Mouse (Mus musculus) urinary bladder, adult 18-20 months (tissue): Measurements from ENCODE around the gene Tex29.
"Not testable (repeated sequence)": the region's sequence is repeated elsewhere in the genome, so short reads cannot be mapped to it uniquely, and the experiment has no call there.

Experiments used
- DNase-seq, 2 experiments: peaks; one replicate each; pipeline ENCODE4 v3.0.0; 2022; ENCODE audit warnings: low spot score in 2 of 2, mixed read lengths in 2 of 2

Gene Tex29

GRCm38 (mm10) chr8:11831939-11832338 is 8.3 kb upstream of the Tex29 start:
- no peak for DNase-seq

DNA sequence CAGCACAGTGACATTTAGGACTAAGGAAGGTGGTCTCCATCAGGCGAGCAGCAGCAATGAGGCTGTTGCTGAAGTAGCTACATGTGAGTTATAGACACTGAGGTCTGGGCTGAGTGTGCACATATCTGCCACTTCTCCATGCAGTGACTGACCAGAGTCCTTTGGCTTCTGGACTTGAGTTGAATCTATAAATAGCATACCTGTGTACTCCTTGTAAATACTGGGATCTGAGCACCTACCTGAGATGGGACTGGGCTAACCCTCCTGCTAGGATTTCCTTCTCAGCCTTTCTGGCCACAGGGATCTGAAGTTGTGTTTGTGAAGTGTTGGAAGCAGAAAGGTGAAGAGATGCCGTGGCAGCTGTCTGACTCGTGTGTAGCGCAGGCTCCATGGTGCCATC is 7.1 kb upstream of the Tex29 start:
- DNase-seq, result no peak

DNA sequence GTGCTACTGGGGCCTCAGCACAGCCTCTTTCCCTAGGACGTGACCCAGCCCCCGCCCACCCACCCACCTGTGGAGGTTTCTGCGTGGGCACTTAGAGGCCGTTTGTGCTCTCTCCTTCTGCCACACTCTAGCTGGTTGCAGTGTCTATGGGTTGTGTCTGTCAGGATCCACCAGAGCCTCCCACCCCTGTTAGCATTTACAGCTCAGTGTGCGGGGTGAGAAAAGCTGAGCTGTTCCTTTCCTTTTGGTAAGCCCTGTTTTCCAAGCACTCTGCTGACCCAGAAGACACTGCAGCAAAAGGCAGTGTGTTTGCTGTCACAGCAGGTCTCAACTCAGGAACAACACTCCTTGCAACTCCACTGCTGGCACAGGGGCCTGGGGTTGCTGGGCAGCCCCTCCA is 6.1 kb upstream of the Tex29 start:
- DNase-seq, result no peak

DNA sequence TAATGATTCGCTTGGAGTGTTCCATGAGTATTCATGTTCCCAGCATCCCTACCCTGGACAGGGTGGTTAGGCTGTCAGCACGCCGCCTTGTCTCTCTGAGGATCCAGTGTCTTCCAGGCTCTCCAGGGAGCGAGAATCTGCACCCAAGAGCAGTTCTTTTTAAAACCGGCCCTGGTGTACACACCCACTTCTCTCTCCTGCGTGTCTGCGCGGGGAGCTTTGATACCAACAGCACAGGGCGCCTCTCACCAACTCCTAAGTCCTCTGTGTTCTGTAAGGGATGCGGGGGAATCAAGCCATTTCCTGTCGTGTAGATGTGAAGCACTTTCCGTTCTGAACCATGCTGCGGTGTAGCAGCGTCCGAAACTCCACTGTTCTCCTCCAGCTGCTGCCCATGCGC is 5.6 kb upstream of the Tex29 start:
- DNase-seq, result no peak

- no peak for DNase-seq
Observed at GRCm38 (mm10) chr8:11841571-11841970, 1.3 kb downstream of the Tex29 start.

DNA sequence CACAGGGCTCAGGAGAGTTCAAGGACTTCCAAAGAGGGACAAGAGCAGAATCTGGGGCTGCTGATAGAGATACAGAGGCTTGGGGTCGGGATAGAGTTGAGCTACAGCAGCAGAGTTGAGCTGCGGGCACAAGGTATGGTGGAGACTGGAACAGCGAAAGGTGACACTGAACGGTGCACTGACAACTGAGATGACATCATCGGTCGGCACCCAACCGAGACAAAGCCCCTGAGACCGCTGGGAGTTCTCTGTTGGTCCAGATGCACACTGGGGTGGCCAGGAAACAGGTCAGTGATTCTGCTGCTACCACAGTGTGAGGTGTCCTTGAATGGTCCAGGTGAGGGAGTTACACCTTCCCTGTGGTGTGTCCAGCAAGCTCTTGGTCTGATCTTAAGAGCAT is 2.5 kb downstream of the Tex29 start:
- no peak for DNase-seq

- DNase-seq, result no peak
Observed at GRCm38 (mm10) chr8:11843677-11844315, 3.5 kb downstream of the Tex29 start.

DNA sequence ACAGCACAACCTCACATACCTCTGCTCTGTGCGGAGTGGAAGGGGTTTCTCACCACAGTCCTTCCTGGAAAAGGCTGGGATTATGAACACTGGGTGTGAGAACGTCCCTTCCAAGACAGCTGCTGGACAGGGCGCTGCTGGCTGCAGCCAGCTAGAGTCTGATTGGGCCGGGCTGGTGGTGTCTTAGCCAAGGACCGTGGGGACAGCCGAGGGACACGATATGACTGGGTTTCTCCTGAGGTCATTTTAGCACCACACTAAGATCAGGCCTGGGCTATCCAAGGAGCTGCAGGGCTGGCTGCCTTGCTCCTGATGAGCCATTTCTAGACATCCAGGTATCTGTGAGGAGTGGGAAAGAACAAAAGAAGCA is 4.0 kb downstream of the Tex29 start:
- no peak for DNase-seq

- no peak for DNase-seq
Observed at GRCm38 (mm10) chr8:11846807-11847206, 6.5 kb downstream of the Tex29 start.

- DNase-seq, result no peak
Observed at GRCm38 (mm10) chr8:11867832-11868231, 27.6 kb downstream of the Tex29 start.

DNA sequence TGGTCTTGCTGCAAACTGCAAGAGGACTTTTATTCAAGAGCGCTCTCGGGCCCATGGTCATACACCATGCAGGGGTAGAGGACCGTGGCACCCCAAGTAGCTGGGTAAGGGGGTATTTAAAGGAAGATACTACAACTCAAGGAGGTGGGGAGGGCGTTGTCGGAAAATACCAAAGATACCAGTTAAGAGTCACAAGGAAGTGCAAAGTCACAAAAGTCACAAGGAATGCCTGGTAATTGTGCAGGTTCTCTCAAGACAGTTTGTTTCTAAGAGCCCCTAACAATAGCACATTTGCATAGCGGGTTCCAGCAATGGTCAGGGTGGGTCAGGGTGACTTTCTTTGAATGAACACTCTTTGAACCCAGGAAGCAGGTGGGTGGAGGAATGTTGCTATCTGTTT is 34.0 kb downstream of the Tex29 start:
- DNase-seq, result not testable (repeated sequence)

GRCm38 (mm10) chr8:11884646-11885045 is 44.4 kb downstream of the Tex29 start:
- no peak for DNase-seq

GRCm38 (mm10) chr8:11885881-11886699 is 45.8 kb downstream of the Tex29 start:
- DNase-seq, result no peak

DNA sequence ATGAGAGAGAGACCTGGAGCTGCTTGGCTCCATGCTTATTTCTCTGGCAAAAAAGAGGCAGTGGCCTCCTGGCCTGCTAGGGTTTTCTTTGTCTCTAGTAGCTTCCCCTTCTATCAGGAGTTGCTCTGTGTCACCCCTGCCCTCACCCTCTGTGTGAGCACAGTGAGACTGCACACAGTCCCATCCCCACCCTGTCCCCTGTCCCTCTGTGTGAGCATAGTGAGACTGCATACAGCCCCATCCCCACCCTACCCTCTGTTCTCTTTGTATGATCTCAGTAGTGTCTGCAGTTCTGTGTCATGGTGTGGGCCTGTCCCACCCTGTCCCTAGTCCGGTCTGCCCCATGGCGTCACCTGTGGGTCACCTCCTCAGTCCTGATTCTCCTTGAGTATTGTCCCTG is 46.5 kb downstream of the Tex29 start:
- DNase-seq, result no peak

DNA sequence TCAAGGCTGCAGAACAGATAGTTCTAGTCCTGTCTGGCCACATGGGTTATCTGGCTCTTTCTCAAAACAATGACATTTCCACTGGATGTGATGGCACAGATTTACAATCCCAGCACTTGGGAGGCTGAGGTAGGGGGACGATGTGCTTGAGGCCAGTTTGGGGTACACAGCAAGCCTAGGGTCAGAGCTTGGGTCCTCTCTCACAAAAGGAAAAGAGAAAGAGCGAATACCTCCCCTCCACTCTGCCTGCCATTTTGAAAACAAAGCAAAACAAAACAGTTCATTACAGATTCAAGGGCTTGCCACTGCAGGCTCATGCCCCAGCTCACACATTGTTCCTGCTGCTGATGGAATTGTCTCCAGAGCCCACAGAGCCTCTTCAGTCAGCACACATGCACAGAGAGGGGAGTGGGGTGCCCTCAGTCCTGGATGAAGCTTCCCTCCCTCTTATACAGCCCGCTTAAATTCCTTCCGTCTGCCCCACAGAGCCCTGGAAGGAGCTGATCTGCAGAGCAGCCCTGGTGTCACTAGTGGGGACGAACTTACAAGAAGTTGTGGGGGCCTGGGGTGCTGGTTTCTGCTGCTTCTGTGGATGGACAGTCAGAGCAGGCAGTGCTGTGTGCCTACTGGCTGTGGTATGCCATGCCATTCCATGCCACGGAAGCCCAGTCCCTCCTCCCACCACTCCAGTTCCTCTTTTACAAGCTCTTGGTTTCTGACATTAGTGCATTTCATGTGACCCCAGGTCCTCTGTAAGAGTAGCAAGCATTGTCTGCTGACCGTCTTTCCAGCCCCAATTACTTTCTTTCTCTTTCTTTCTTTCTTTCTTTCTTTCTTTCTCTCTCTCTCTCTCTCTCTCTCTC is 49.1 kb downstream of the Tex29 start:
- DNase-seq, result no peak

DNA sequence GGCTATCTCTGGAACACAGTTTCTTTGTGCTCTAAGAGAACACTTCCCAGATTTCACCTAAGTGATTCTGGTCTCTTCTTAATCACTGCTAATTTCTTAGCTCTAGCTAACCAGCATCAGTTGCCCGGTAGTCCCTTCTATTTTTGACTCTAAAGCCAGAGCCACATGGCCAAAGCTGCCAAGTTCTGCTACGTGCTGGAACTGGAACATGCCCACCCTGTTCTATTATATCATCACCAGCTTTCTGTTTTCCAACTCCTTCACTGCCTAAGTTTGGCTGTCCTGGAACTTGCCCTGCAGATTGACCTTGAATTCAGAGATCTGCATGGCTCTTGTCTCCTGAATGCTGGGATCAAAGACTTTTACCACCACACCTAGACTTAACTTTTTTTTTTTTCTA is 52.5 kb downstream of the Tex29 start:
- no peak for DNase-seq

- DNase-seq, result no peak
Observed at GRCm38 (mm10) chr8:11896022-11896662, 55.9 kb downstream of the Tex29 start.

- no peak for DNase-seq
Observed at GRCm38 (mm10) chr8:11896677-11897076, 56.4 kb downstream of the Tex29 start.

- no peak for DNase-seq
Observed at GRCm38 (mm10) chr8:11898814-11899213, 58.5 kb downstream of the Tex29 start.
